Mouse (Mus musculus): ENCODE results near the gene Cdkn1b. TPM values are rescaled to one million over a fixed set of nuclear protein-coding genes. Genes with fewer than 3 reads are reported as not detected.

Cdkn1b gene
- total RNA-seq (2021) = 10 to 100 TPM; 47.0 to 51.8 TPM
- long read RNA-seq, experiment 1, partial matches to known transcripts = 0 of 2 reads
- long read RNA-seq, experiment 1, other reads (novel, unspliced or antisense) = 1 of 2 reads
- long read RNA-seq, experiment 2, partial matches to known transcripts = 0 of 1 reads
- long read RNA-seq, experiment 2, other reads (novel, unspliced or antisense) = 1 of 1 reads

GRCm38 (mm10) chr6:134920190-134921013 lies at the start of gene Cdkn1b:
Cdkn1b (plus strand) TSS chr6:134920401.
- DNase-seq = peak; percentile 88

GRCm38 (mm10) chr6:134870887-134871286 lies 49.3 kb upstream of the Cdkn1b start:
- no peak for DNase-seq

GRCm38 (mm10) chr6:134872236-134872635 lies 48.0 kb upstream of the Cdkn1b start:
- DNase-seq = no peak

- DNase-seq = no peak
Measured at GRCm38 (mm10) chr6:134873018-134873417, 47.2 kb upstream of the Cdkn1b start.

DNA sequence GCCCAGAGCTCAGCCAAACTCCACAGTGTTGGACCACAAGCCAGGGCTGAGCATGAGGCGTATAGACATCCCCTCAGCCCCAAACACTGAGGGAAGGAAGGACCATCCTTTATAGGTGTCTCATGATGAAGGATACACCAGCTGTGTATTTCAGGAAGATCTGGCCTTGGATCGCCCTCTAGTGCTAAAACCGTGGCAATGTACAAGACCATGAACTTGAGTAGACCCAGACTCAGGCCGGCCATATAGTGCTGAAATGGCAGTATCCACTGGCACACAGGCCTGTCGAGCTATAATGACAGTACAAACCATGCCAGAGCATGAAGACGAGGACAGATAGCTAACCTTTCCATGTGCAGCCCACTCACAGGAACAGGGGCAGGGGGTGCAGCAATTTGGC lies 43.4 kb upstream of the Cdkn1b start:
- DNase-seq = no peak

- no peak for DNase-seq
Measured at GRCm38 (mm10) chr6:134877276-134877675, 42.9 kb upstream of the Cdkn1b start.

DNA sequence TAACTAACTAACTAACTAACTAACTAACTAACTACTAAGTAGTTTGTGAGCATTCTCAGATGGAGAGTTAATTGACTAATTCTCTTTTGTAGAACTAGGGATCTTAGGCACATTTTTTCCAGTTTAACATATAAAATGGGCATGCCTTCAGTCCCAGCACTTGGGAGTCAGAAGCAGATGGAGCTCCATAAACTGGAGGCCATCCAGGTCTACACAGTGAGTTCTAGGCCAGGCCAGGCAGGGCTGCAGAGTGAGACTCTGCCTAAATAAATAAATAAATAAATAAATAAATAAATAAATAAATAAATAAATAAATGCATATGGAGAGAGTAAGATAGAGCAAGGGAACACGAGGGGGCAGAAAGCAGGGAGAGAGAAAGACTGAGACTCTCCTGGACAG lies 42.3 kb upstream of the Cdkn1b start:
- no peak for DNase-seq

DNA sequence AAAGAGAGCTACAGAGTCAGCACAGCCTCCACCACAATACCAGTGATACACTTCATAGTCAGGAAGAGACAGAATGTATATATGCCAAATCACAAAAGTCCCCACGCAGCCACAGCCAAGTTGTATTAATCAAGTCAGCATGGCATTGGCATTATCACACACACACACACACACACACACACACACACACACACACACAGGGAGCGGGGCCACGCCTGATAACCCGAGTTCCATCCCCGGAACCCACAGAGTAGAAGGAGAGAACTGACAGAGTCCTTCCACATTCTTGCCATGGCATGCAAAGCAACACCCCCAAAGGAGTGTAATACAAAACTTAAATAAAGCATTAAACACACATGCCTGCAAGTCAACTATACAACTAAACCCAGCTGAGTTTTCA lies 40.6 kb upstream of the Cdkn1b start:
- no peak for DNase-seq

DNA sequence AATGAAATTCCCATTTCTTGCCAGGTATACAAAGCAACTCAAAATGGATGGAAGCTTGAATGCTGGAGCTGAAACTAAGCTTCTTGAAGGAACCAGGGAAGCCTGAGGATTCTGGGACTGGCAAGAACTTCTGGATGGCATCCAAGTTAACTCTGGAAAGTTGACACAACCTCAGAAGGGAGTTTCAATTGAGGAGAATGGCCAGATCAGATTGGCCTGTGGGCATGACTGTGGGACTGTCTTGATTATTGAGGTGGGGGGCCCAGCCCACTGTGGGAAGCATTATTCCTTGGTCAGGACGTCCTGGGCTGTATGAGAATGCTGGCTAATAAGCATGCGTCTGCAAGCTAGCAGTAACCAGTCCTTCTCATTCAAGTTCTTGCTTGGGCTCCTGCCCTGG lies 40.2 kb upstream of the Cdkn1b start:
- no peak for DNase-seq

- DNase-seq = no peak
Measured at GRCm38 (mm10) chr6:134883661-134884060, 36.5 kb upstream of the Cdkn1b start.

- no peak for DNase-seq
Measured at GRCm38 (mm10) chr6:134885515-134885914, 34.7 kb upstream of the Cdkn1b start.

DNA sequence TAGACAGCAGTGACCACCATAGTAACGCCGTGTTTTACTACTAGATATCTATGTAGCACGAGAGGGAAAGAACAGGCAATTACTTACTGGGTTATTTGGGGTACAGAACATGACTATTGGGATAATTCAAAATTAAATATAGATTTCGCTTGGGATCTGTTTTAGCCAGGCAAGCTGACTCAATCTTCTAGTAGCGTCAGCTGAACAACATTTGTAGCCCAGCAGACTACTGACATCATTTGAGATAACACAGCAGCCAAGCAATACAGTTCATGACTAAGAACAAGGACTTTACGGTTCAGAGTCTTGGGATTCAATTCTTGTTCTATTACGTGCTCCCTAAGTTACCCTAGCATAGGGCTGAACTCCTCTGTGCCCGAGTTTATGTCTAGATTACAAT lies 33.7 kb upstream of the Cdkn1b start:
- no peak for DNase-seq

DNA sequence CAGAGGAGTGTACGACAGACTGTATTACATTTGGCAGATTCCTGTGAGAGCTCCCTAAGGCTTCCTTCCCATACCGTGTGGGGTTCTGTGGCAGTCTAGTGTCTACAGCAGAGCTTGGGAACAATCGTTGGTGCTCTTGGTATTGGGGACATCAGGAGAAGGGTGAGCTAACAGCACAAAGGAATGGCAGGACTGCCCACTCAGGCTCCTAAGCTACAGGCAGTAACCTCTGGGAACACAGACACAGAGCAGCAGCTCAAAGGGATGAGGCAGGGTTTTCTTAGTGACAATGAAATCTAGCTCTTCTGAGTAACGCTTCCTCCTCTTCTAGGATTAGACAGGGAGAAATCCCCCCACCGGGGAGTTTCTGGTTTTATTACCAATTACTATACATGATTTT lies 33.2 kb upstream of the Cdkn1b start:
- DNase-seq = no peak

GRCm38 (mm10) chr6:134887711-134888449 lies 32.3 kb upstream of the Cdkn1b start:
- no peak for DNase-seq

DNA sequence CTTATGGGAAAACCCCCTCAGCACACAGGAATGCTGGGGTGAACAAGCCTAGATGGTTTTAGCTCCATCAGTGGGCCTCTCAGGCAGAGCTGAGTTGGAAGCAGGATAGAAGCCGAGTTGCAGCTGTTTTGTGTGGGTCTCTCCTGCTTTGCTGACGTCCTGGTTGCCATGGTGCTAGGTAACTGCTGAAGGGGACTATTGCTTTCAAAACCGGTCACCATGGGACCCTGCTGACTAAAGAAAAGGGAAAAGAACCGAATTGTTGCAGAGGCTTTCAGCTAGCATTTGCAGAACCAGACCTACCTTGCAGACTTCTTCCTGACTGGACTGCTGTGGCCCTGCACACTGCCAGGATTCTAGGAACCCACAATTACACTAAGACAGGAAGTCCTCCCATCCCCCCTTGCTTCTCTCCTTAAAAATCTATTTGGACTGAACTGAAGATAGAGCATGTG lies 31.6 kb upstream of the Cdkn1b start:
- DNase-seq = no peak

- DNase-seq = no peak
Measured at GRCm38 (mm10) chr6:134889763-134890162, 30.4 kb upstream of the Cdkn1b start.

GRCm38 (mm10) chr6:134890436-134890835 lies 29.8 kb upstream of the Cdkn1b start:
- DNase-seq = no peak

DNA sequence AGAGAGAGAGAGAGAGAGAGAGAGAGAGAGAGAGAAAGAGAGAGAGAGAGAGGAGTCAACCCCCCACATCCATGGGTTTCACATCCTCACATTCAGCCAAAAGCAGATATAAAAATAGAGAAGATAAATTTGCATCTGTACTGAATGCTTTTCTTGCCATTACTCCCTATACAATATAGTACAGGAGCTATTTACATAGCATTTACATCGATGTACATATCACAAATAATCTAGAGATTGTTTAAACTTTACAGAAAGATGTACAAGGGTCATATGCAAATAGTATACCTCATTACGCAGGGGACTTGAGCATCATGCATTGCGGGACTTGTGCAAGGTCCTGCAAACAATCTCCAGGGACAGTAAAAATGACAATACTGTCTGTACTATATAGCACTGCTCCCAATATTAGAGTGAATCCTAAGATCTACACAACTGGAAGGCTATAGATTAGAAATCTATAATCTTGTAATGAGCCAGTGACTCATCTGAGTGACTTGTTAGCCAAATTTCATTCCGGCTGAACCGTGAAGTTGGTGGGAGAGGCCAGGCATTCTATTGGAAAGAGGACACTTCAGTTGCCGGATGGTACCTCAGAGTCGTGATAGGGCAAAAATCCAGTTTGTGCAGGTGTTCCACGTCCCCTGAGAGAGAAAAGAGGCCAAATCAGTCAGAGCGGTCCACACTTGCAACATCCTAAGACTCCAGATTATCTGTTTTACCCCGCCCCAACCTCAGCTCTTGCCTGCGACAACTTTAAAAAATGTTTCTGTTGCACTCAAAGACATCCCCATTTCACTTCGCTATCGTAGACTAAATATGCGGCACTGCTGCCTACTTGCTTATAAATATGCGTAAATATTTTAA lies 23.4 kb upstream of the Cdkn1b start:
- no peak for DNase-seq

DNA sequence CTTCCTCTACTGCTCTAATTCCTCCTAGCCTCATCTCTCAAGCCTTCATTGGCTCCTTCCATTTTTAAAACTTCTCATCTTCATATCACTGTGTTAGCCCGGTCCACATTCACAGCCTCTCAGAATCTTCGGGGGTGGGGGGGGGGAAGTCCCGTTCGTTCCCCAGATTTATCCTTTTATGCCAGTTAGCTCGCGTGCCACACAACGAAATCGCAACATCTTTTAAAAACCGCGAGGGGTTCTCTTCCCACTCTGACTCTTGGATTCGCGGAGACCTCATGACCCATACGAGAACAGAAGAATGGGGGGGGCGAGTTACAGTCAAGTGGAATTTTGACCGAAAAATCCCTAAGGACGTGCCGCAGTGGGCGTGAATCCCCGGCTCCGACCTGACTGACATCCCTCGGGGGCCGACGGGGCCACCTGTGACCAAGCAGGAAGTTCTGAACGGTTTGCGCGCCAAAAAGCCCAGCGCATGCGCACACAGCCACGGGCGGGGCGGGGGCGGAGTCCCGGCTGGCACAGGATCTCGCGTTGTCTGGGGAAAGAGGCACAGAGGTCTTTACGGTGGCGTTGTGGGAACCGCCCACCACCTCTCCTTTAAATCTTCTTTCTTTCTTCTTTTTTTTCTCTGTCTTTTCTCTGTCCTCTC lies 22.6 kb upstream of the Cdkn1b start:
- peak; percentile 97 for DNase-seq

- DNase-seq = peak; percentile 91
Measured at GRCm38 (mm10) chr6:134898095-134898965, 21.9 kb upstream of the Cdkn1b start, which contains the start of gene Gpr19. Gpr19 (minus strand) TSS chr6:134898578.
